ENCODE assay signal across 11 mouse cellular contexts in the genomic region with DNA sequence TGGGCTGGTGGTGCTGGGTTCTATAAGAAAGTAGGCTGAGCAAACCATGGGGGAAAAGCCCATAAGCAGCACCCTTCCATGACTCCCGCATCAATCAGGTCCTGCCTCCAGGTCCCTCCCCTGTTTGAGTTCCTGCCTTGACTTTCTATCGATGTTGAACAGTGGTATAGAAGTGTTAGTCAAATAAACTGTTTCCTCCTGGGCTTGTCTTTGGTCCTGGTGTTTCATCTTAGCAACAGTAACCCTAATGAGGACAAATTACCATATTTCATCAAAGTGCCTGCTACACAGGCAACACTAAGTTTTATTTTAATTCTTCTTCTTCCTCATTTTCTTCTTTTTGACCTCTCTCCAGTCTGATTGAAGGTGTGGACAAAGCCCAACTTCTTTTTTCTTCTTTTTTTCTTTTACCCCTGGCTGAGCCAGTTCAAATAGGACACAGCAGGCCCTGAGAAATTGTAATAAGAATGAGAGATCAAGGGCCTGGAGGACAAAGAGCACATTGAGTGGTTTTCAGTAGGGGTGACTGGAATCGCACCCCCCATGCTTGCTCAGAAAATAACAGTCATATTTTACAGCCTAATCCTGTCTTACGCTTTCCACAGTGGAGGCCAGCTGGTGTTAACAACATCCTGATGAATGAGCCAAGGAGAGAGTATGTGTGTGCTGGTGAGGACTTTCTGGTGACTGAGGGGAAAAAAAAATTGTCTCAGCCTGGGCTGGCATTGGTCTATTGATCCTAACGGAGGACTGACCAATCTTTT.
DNase-seq lines count a peak whose midpoint lies in the region; ATAC-seq and TF ChIP-seq lines count a peak whose summit lies in the region.
"Had no signal": no experiment of that assay in that cellular context is flagged by ENCODE, and none has a peak within 500 bp of the region (broad histone marks: within the 10 kb centered on the region; RNA-seq: fewer than 3 reads in every experiment).

No protein-coding gene starts in this region.

- no peak for TF ChIP-seq CTCF in lung, postnatal 0 days (IDR thresholded peaks at IDR 0.05)

- H3K4me3 ChIP-seq in forebrain, embryonic 11.5 days (ENCODE audit: low read depth, low read length): no peak overlapping the region
- no peak overlapping the region for H3K4me3 ChIP-seq in lung, postnatal 0 days (ENCODE audit: low read depth, low read length)
- no peak overlapping the region for H3K4me3 ChIP-seq in kidney, embryonic 14.5 days (ENCODE audit: low read length)

- no peaks in the 10 kb centered on the region for H3K36me3 ChIP-seq in forebrain, embryonic 11.5 days (ENCODE audit: control insufficient read depth, insufficient read depth, low read length)
- H3K36me3 ChIP-seq in lung, postnatal 0 days (ENCODE audit: insufficient read depth, low read length): no peaks in the 10 kb centered on the region
- H3K36me3 ChIP-seq in kidney, embryonic 14.5 days (ENCODE audit: control insufficient read depth, insufficient read depth, low read length): no peaks in the 10 kb centered on the region

- WGBS in forebrain, embryonic 11.5 days: 14% methylated on average over 5 of the region's 5 CpGs
- WGBS in lung, postnatal 0 days: 56% methylated on average over 5 of the region's 5 CpGs
- WGBS in kidney, embryonic 14.5 days: 45% methylated on average over 5 of the region's 5 CpGs

- H3K9ac ChIP-seq in forebrain, embryonic 11.5 days (ENCODE audit: low read length): no peak overlapping the region
- H3K9ac ChIP-seq in lung, postnatal 0 days (replicated peaks; ENCODE audit: low read depth): no peak overlapping the region
- no peak overlapping the region for H3K9ac ChIP-seq in kidney, embryonic 14.5 days (ENCODE audit: low read depth, low read length)

- no peak overlapping the region for H3K27ac ChIP-seq in forebrain, embryonic 11.5 days (ENCODE audit: low read depth, low read length)
- H3K27ac ChIP-seq in lung, postnatal 0 days (ENCODE audit: low read length): no peak overlapping the region
- H3K27ac ChIP-seq in kidney, embryonic 14.5 days (ENCODE audit: low read depth, low read length): no peak overlapping the region

- no peak for TF ChIP-seq EP300 in lung, postnatal 0 days (IDR thresholded peaks at IDR 0.05)

- no peak overlapping the region for H3K4me2 ChIP-seq in forebrain, embryonic 11.5 days (ENCODE audit: low read depth, low read length, severe bottlenecking)
- H3K4me2 ChIP-seq in lung, postnatal 0 days (replicated peaks; ENCODE audit: low read depth, low read length): no peak overlapping the region
- no peak overlapping the region for H3K4me2 ChIP-seq in kidney, embryonic 14.5 days (replicated peaks; ENCODE audit: low read depth, low read length)

- peak; percentile 92 for ATAC-seq in forebrain, embryonic 11.5 days (replicated peaks; ENCODE audit: low FRiP score)
- no peak for ATAC-seq in lung, postnatal 0 days
- no peak for ATAC-seq in inflammation-experienced regulatory T-cells, adult 6 months
- ATAC-seq in kidney, embryonic 14.5 days (ENCODE audit: low FRiP score, low TSS enrichment): no peak

- DNase-seq in layer of hippocampus, adult 11-12 months (ENCODE audit: low spot score): peak; percentile 38
- DNase-seq in layer of hippocampus, postnatal 25 days (ENCODE audit: extremely low spot score in 1 of 2, low spot score in 1 of 2): no peak
- peak; percentile 56 for DNase-seq in forebrain, embryonic 11.5 days (ENCODE audit: low spot score)
- DNase-seq in layer of hippocampus, adult 8-10 months (ENCODE audit: low spot score in 2 of 2): peak; percentile 34 to 37
- peak; percentile 36 for DNase-seq in neural tube, embryonic 10.5 days (ENCODE audit: extremely low spot score, low spot score)
- no peak for DNase-seq in lung, postnatal 0 days (ENCODE audit: low spot score)
- DNase-seq: cerebellum, adult 11 months; thymus, postnatal 25 days had no signal

- peaks cover 3% of the 10 kb centered on the region; the same call in 1 of the 2 replicates for H3K4me1 ChIP-seq in forebrain, embryonic 11.5 days (replicated peaks; ENCODE audit: control insufficient read depth, insufficient read depth, low read length)
- H3K4me1 ChIP-seq in lung, postnatal 0 days (ENCODE audit: insufficient read depth, low read depth, low read length): no peaks in the 10 kb centered on the region
- H3K4me1 ChIP-seq in kidney, embryonic 14.5 days (ENCODE audit: control insufficient read depth, insufficient read depth, low read length): no peaks in the 10 kb centered on the region

- no peaks in the 10 kb centered on the region for H3K27me3 ChIP-seq in forebrain, embryonic 11.5 days (ENCODE audit: control insufficient read depth, insufficient read depth, low read length)
- H3K27me3 ChIP-seq in lung, postnatal 0 days (replicated peaks; ENCODE audit: insufficient read depth, low read length): no peaks in the 10 kb centered on the region
- no peaks in the 10 kb centered on the region for H3K27me3 ChIP-seq in kidney, embryonic 14.5 days (ENCODE audit: control insufficient read depth, insufficient read depth, low read length)
- H3K27me3 ChIP-seq: CH12.LX had no signal

- H3K9me3 ChIP-seq in forebrain, embryonic 11.5 days (ENCODE audit: control insufficient read depth, low read length): no peaks in the 10 kb centered on the region
- H3K9me3 ChIP-seq in lung, postnatal 0 days (ENCODE audit: low read length): no peaks in the 10 kb centered on the region
- no peaks in the 10 kb centered on the region for H3K9me3 ChIP-seq in kidney, embryonic 14.5 days (ENCODE audit: control insufficient read depth, low read length)

Comparison
In these comparisons a context has a peak if more than half of its experiments do, and no peak if none do; other contexts are left out.
1. DNase-seq: peak in layer of hippocampus, adult 11-12 months (single experiment), forebrain, embryonic 11.5 days (single experiment), layer of hippocampus, adult 8-10 months (2 of 2) and neural tube, embryonic 10.5 days (single experiment); none in layer of hippocampus, postnatal 25 days (0 of 2) and lung, postnatal 0 days (single experiment).